Mouse (Mus musculus): ENCODE measurements at regions not wholly inside any gene's neighbourhood (a gene's known extent, or its start where the extent isn't known, plus 50 kb on each side); places are given as distances from the start of the nearest gene placed in this dataset.
A peak's percentile ranks its signal among the peaks of the same experiment; 100 is the strongest.

- ATAC-seq (ENCODE audit: low FRiP score) = no peak
- no peak overlapping the region for H3K27ac ChIP-seq (replicated peaks)
- no peak overlapping the region for H3K4me3 ChIP-seq (replicated peaks)
- H3K4me2 ChIP-seq = no peak overlapping the region
- H3K9me3 ChIP-seq (replicated peaks) = no peaks in the 10 kb centered on the region
- peaks cover 8% of the 10 kb centered on the region; the same call in 1 of the 2 replicates for H3K4me1 ChIP-seq
- H3K9ac ChIP-seq (replicated peaks) = no peak overlapping the region
- H3K27me3 ChIP-seq (replicated peaks) = no peaks in the 10 kb centered on the region
- WGBS = 88% methylated on average over 7 of the region's 7 CpGs
- no peaks in the 10 kb centered on the region for H3K36me3 ChIP-seq
Measured at GRCm38 (mm10) chr1:166812072-166812461, 130.4 kb upstream of the Fmo9 start.

GRCm38 (mm10) chr1:166812920-166813439, 131.3 kb upstream of the Fmo9 start:
- H3K4me2 ChIP-seq = no peak overlapping the region
- no peak overlapping the region for H3K4me3 ChIP-seq (replicated peaks)
- WGBS = 85% methylated on average over 7 of the region's 7 CpGs
- no peak for ATAC-seq (ENCODE audit: low FRiP score)
- H3K27me3 ChIP-seq (replicated peaks) = no peaks in the 10 kb centered on the region
- H3K9ac ChIP-seq (replicated peaks) = no peak overlapping the region
- no peaks in the 10 kb centered on the region for H3K9me3 ChIP-seq (replicated peaks)
- no peaks in the 10 kb centered on the region for H3K36me3 ChIP-seq
- no peak overlapping the region for H3K27ac ChIP-seq (replicated peaks)
- H3K4me1 ChIP-seq = peaks cover under 1% of the 10 kb centered on the region; the same call in 1 of the 2 replicates

GRCm38 (mm10) chr1:166817927-166818326, 136.3 kb upstream of the Fmo9 start:
- H3K4me2 ChIP-seq = no peak overlapping the region
- no peaks in the 10 kb centered on the region for H3K9me3 ChIP-seq (replicated peaks)
- H3K27me3 ChIP-seq (replicated peaks) = no peaks in the 10 kb centered on the region
- no peak for ATAC-seq (ENCODE audit: low FRiP score)
- no peak overlapping the region for H3K9ac ChIP-seq (replicated peaks)
- no peaks in the 10 kb centered on the region for H3K36me3 ChIP-seq
- 96% methylated on average over 4 of the region's 4 CpGs for WGBS
- H3K4me3 ChIP-seq (replicated peaks) = no peak overlapping the region
- no peak overlapping the region for H3K27ac ChIP-seq (replicated peaks)
- no peaks in the 10 kb centered on the region for H3K4me1 ChIP-seq

DNA sequence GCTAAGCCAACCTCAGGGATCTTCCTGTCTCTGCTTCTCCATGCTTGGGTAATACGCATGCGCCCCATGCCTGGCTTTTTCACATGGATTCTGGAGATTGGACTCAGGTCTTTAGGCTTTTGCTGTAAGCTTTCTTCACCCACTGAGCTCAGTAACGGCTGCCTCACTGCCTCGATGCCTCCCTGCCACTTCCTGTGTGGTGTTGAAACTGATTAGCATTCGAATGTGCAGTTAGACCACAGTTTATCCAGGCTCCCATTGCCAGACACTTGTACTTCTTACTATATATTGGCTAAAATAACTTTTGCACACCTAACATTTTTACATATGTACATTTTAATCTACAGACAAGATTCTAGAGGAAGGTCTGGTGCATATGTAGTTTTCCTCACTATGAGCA, 137.0 kb upstream of the Fmo9 start:
- Histone ChIP-seq H3K36me3 (no peaks in the 10 kb centered on the region), H3K4me2 (no peak overlapping the region), H3K27me3 (replicated peaks) (no peaks in the 10 kb centered on the region), H3K9ac (replicated peaks) (no peak overlapping the region), H3K4me3 (replicated peaks) (no peak overlapping the region), H3K27ac (replicated peaks) (no peak overlapping the region), H3K4me1 (no peaks in the 10 kb centered on the region), H3K9me3 (replicated peaks) (no peaks in the 10 kb centered on the region)
- 76% methylated on average over 5 of the region's 5 CpGs for WGBS
- no peak for ATAC-seq (ENCODE audit: low FRiP score)

DNA sequence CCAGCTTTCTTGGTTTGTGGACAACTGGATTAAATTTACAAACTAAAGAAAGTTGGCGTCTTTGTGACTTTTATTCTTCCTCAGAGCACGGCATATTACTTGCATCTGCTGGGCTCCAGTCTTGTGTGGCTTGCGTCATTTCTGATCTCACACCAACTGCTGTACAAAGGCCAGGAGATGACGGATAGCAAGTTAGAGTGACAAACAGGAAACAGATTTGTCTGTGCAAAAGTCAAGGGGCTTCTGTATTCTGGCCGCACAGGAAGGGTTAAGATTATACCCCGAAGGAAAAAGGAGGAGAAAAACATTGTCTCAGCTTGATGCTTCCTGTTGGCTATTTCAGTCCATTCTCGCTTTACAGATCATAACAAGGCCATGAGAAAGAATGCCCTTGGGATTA, 137.8 kb upstream of the Fmo9 start:
- Histone ChIP-seq H3K9me3 (replicated peaks) (no peaks in the 10 kb centered on the region), H3K27me3 (replicated peaks) (no peaks in the 10 kb centered on the region), H3K9ac (replicated peaks) (no peak overlapping the region), H3K4me1 (no peaks in the 10 kb centered on the region), H3K4me2 (no peak overlapping the region), H3K4me3 (replicated peaks) (no peak overlapping the region), H3K27ac (replicated peaks) (no peak overlapping the region), H3K36me3 (no peaks in the 10 kb centered on the region)
- no peak for ATAC-seq (ENCODE audit: low FRiP score)
- WGBS = 77% methylated on average over 7 of the region's 7 CpGs

- 92% methylated on average over 5 of the region's 5 CpGs for WGBS
- H3K36me3 ChIP-seq = no peaks in the 10 kb centered on the region
- no peak for ATAC-seq (ENCODE audit: low FRiP score)
Measured at GRCm38 (mm10) chr1:166820050-166820449, 138.4 kb upstream of the Fmo9 start.

GRCm38 (mm10) chr1:166821146-166821545, 139.5 kb upstream of the Fmo9 start:
- Histone ChIP-seq H3K4me2 (no peak overlapping the region), H3K4me1 (peaks cover 6% of the 10 kb centered on the region), H3K36me3 (no peaks in the 10 kb centered on the region), H3K9me3 (replicated peaks) (no peaks in the 10 kb centered on the region), H3K27ac (replicated peaks) (no peak overlapping the region), H3K9ac (replicated peaks) (no peak overlapping the region), H3K4me3 (replicated peaks) (no peak overlapping the region), H3K27me3 (replicated peaks) (no peaks in the 10 kb centered on the region)
- ATAC-seq (ENCODE audit: low FRiP score) = no peak
- WGBS = 43% methylated on average over 3 of the region's 3 CpGs

More at GRCm38 (mm10) chr1:166820050-166820449, 138.4 kb upstream of the Fmo9 start:
- Histone ChIP-seq H3K9ac (replicated peaks) (no peak overlapping the region), H3K9me3 (replicated peaks) (no peaks in the 10 kb centered on the region), H3K4me3 (replicated peaks) (no peak overlapping the region), H3K27ac (replicated peaks) (no peak overlapping the region), H3K4me1 (no peaks in the 10 kb centered on the region), H3K4me2 (no peak overlapping the region), H3K27me3 (replicated peaks) (no peaks in the 10 kb centered on the region)

- no peaks in the 10 kb centered on the region for H3K9me3 ChIP-seq (replicated peaks)
- no peaks in the 10 kb centered on the region for H3K27me3 ChIP-seq (replicated peaks)
- no peak overlapping the region for H3K4me3 ChIP-seq (replicated peaks)
- 0 out of 2 replicates have a peak, but pooled peaks cover 3% of the 10 kb centered on the region for H3K4me1 ChIP-seq
- H3K36me3 ChIP-seq = no peaks in the 10 kb centered on the region
- 67% methylated on average over 1 of the region's 1 CpGs for whole genome bisulfite sequencing
- H3K4me2 ChIP-seq = no peak overlapping the region
- no peak overlapping the region for H3K27ac ChIP-seq (replicated peaks)
- no peak overlapping the region for H3K9ac ChIP-seq (replicated peaks)
- no peak for ATAC-seq (ENCODE audit: low FRiP score)
Measured at GRCm38 (mm10) chr1:166837299-166837698, 155.7 kb upstream of the Fmo9 start.

- Histone ChIP-seq H3K27me3 (replicated peaks) (no peaks in the 10 kb centered on the region), H3K27ac (replicated peaks) (no peak overlapping the region), H3K9ac (replicated peaks) (no peak overlapping the region), H3K4me2 (no peak overlapping the region), H3K9me3 (replicated peaks) (no peaks in the 10 kb centered on the region), H3K36me3 (no peaks in the 10 kb centered on the region), H3K4me3 (replicated peaks) (no peak overlapping the region), H3K4me1 (peaks cover 17% of the 10 kb centered on the region)
- WGBS = 25% methylated on average over 7 of the region's 7 CpGs
- ATAC-seq (ENCODE audit: low FRiP score) = no peak
Measured at GRCm38 (mm10) chr1:166839833-166840232, 158.2 kb upstream of the Fmo9 start.

DNA sequence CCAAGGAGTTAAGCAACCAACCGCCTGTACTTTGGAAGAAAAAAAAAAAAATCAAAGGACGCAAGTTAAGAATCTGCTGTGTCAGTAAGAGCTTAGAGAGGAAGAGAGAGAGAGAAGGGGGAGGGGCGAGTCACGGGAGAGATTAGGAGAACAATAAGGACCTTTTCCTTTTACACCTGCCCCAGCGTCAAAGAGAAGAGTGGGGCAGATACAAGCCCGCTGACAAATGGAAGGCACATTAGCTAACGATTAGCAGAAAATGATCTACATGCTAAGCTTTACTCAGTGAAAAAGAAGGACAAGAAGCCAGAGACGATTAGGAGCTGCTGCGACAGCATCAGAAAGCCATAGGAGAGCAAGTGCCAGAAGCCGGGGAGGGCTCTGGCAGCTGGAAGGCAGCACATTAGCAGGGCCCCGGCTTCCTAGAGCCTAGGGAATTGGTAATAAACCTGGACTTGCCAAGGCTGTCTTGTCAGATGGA, 157.8 kb upstream of the Fam78b start:
- Histone ChIP-seq H3K27ac (replicated peaks) (peak overlapping the region; percentile 65; the same call in 1 of the 2 replicates), H3K4me2 (peak overlapping the region; percentile 55), H3K4me3 (replicated peaks) (peak overlapping the region; percentile 25), H3K27me3 (replicated peaks) (no peaks in the 10 kb centered on the region), H3K9me3 (replicated peaks) (no peaks in the 10 kb centered on the region), H3K4me1 (peaks cover 17% of the 10 kb centered on the region), H3K9ac (replicated peaks) (no peak overlapping the region; the same call in 1 of the 2 replicates), H3K36me3 (no peaks in the 10 kb centered on the region)
- under 1% methylated on average over 11 of the region's 11 CpGs for WGBS
- peak; percentile 60 for ATAC-seq (ENCODE audit: low FRiP score)

DNA sequence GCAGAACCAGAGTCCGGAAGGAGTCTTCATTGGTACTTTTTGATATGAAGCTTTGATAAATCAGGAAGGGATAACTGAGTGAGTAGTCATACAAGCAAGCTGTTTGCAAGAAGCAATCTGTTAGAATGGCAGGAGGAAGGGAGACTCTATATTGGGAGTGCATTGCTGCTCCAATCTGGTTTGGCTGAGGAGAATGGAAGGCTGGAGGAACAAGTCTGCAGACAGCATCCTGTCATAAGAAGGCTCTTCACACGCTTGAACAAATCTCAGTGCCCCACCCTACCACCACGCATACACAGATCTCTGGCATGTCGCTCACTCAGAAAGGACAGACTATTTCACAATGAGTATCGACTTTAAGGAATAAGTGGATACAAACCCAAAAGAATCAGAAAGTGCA, 154.7 kb upstream of the Fam78b start:
- Histone ChIP-seq H3K4me3 (replicated peaks) (no peak overlapping the region), H3K9me3 (replicated peaks) (no peaks in the 10 kb centered on the region), H3K9ac (replicated peaks) (no peak overlapping the region), H3K4me1 (peaks cover 14% of the 10 kb centered on the region), H3K27me3 (replicated peaks) (no peaks in the 10 kb centered on the region), H3K27ac (replicated peaks) (no peak overlapping the region), H3K36me3 (no peaks in the 10 kb centered on the region), H3K4me2 (no peak overlapping the region)
- ATAC-seq (ENCODE audit: low FRiP score) = no peak
- WGBS = 95% methylated on average over 5 of the region's 5 CpGs

GRCm38 (mm10) chr1:166847233-166847632, 154.0 kb upstream of the Fam78b start:
- peaks cover 14% of the 10 kb centered on the region for H3K4me1 ChIP-seq
- H3K9ac ChIP-seq (replicated peaks) = no peak overlapping the region
- no peaks in the 10 kb centered on the region for H3K27me3 ChIP-seq (replicated peaks)
- H3K27ac ChIP-seq (replicated peaks) = no peak overlapping the region
- ATAC-seq (ENCODE audit: low FRiP score) = no peak
- WGBS = 94% methylated on average over 6 of the region's 6 CpGs
- H3K4me2 ChIP-seq = no peak overlapping the region
- no peaks in the 10 kb centered on the region for H3K36me3 ChIP-seq
- no peaks in the 10 kb centered on the region for H3K9me3 ChIP-seq (replicated peaks)
- H3K4me3 ChIP-seq (replicated peaks) = no peak overlapping the region
